Mouse (Mus musculus) G1E (cell line): ENCODE results near the gene Tlcd2. TPM values are rescaled to one million over a fixed set of nuclear protein-coding genes. Genes with fewer than 3 reads are reported as not detected.

Experiments
- ATAC-seq: 2 replicates; pipeline ENCODE4 v1.8.0; 2016; ENCODE audit warnings: mild to moderate bottlenecking; ENCODE audit not compliant: insufficient number of reproducible peaks, poor library complexity, low FRiP score, severe bottlenecking; ENCODE audit errors: extremely low read depth
- DNase-seq: peaks from one replicate; pipeline ENCODE4 v3.0.0; 2012; ENCODE audit warnings: low spot score
- H3K27me3 ChIP-seq: 2 replicates; pipeline ENCODE4 v1.6.1; 2012; ENCODE audit warnings: mild to moderate bottlenecking, low read length, inconsistent platforms; ENCODE audit not compliant: insufficient read depth
- H3K36me3 ChIP-seq: replicated peaks from 2 replicates; pipeline ENCODE3; 2012; ENCODE audit warnings: mild to moderate bottlenecking, inconsistent platforms
- H3K4me1 ChIP-seq: 2 replicates; pipeline ENCODE4 v1.6.1; 2012; ENCODE audit warnings: low read depth, low read length, inconsistent platforms, mixed read lengths; ENCODE audit not compliant: insufficient read depth
- H3K4me3 ChIP-seq: 2 replicates; pipeline ENCODE4 v1.5.1; 2012; ENCODE audit warnings: low read depth, mild to moderate bottlenecking, inconsistent platforms, low read length, moderate library complexity, mixed read lengths
- H3K9me3 ChIP-seq: replicated peaks from 2 replicates; pipeline ENCODE4 v1.6.1; 2012; ENCODE audit warnings: inconsistent platforms
- CTCF ChIP-seq: IDR thresholded peaks from 2 replicates; pipeline ENCODE4 v1.5.1; 2012; ENCODE audit warnings: low read depth, low read length, inconsistent platforms, mixed read lengths
- GATA1 ChIP-seq: IDR thresholded peaks from 2 replicates; pipeline ENCODE4 v1.6.1; 2012; ENCODE audit warnings: borderline replicate concordance, low read length, inconsistent platforms, mixed read lengths
- GATA2 ChIP-seq: IDR thresholded peaks from 2 replicates; pipeline ENCODE4 v1.6.1; 2012; ENCODE audit warnings: low read depth, low read length, inconsistent platforms, borderline replicate concordance
- POLR2AphosphoS5 ChIP-seq: IDR thresholded peaks from 2 replicates; pipeline ENCODE4 v1.6.1; 2012; ENCODE audit warnings: low read depth, low read length, inconsistent platforms; ENCODE audit not compliant: insufficient replicate concordance
- TAL1 ChIP-seq: conservative IDR thresholded peaks from 2 replicates; pipeline ENCODE4 v1.6.1; 2012; ENCODE audit warnings: low read depth, low read length, inconsistent platforms, mixed read lengths
- polyA plus RNA-seq: library from polyadenylated mRNA; stranded (reverse); fragments of >175 nt; gene quantifications from 2 replicates; pipeline ENCODE4 v1.2.3, GENCODE M21; 2012
- total RNA-seq, 2 experiments: library from RNA; stranded (forward) in 1 of 2; stranded (reverse) in 1 of 2; fragments of 200-1000 nt in 1 of 2; fragments of >200 nt in 1 of 2; fragmentation: Nextera tagmentation in 1 of 2; gene quantifications; 2 replicates each; pipeline ENCODE4 v1.2.3; 2014 to 2017

The Tlcd2 gene
- total and polyA plus RNA-seq, 3 experiments: 1.8 TPM; not detected in 2

DNA sequence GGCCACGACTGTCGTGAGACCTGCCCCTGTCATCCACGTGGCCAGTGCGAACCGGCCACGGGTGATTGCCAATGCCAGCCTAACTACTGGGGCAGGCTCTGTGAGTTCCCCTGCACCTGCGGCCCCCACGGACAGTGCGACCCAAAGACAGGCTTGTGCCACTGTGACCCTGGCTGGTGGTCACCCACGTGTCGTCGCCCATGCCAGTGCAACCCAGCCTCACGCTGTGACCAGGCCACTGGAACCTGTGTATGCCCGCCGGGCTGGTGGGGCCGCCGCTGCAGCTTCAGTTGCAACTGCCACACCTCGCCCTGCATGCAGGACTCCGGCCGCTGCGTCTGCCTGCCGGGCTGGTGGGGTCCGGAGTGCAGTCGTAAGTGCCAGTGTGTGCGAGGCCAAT is 53.7 kb downstream of the Tlcd2 start:
- Histone ChIP-seq H3K4me1 (peaks cover 13% of the 10 kb centered on the region), H3K27me3 (peaks cover 20% of the 10 kb centered on the region), H3K9me3 (no peaks in the 10 kb centered on the region), H3K4me3 (no peak overlapping the region), H3K36me3 (peaks cover 31% of the 10 kb centered on the region)
- DNase-seq (no peak), ATAC-seq (no peak)
- TF ChIP-seq POLR2AphosphoS5: no peak
- TF ChIP-seq TAL1: no peak
- TF ChIP-seq CTCF: no peak
- TF ChIP-seq GATA1: no peak

DNA sequence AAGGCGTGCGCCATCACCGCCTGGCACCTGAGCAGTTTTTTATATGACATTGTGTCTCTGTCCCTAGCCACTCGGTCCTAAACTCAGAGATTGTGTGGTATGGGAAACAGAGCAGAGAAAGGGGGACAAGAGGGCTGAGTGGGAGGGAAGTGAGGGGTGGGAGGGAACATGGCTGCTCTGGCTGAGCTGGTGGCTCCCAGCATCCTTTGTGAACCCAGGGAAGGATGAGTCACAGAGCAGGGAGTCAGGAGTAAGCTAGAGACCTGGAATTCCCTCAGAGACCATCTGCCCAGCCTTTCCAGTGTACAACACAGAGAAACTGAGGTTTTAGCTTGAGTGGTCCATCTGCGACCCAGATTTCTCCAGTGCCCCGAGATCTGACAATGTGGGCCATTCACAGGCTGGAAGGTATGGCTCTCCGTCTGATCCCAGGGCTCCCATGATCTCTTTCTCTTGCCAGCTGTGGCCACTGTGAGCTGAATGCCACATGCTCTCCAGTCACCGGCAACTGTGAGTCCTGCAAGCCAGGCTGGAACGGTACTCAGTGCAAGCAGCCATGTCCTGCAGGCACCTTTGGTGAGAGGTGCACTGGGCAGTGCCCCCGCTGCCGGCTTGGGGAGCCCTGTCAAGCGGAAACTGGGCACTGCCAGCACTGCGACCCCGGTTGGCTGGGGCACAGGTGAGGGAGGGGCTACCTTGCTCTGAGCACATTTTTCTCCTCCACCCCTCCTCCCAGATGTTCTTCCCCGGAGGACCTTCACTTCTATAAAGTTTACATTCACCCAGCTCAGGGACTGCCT is 58.5 kb downstream of the Tlcd2 start:
- no peak for ATAC-seq
- H3K9me3 ChIP-seq: no peaks in the 10 kb centered on the region
- H3K36me3 ChIP-seq: no peaks in the 10 kb centered on the region

More for the DNA sequence above, 58.5 kb downstream of the Tlcd2 start:
- no peak overlapping the region for H3K4me3 ChIP-seq
- H3K4me1 ChIP-seq: peaks cover 7% of the 10 kb centered on the region; the same call in 1 of the 2 replicates
- no peak for TF ChIP-seq POLR2AphosphoS5
- no peak for TF ChIP-seq GATA1
- TF ChIP-seq CTCF: no peak
- TF ChIP-seq GATA2: no peak
- TF ChIP-seq TAL1: no peak
- H3K27me3 ChIP-seq: peaks cover 52% of the 10 kb centered on the region
- DNase-seq: no peak

Other genes with a start within 250 kb of the Tlcd2 start
- gene Rpa1, start 113.4 kb upstream of the Tlcd2 start, total RNA-seq (2014; fragmentation: Nextera tagmentation): 94.0 and 105 TPM in 2 replicates
- 284 and 317 TPM in 2 replicates for gene Rpa1, start 113.4 kb upstream of the Tlcd2 start, total RNA-seq (2017)
- 97.4 and 130 TPM in 2 replicates for gene Rpa1, start 113.4 kb upstream of the Tlcd2 start, polyA plus RNA-seq
- 6.3 and 12.4 TPM in 2 replicates for gene Smyd4, start 113.3 kb upstream of the Tlcd2 start, total RNA-seq (2014; fragmentation: Nextera tagmentation)
- gene Smyd4, start 113.3 kb upstream of the Tlcd2 start, total RNA-seq (2017): 14.8 and 15.0 TPM in 2 replicates
- gene Smyd4, start 113.3 kb upstream of the Tlcd2 start, polyA plus RNA-seq: 1.1 TPM in 2 replicates
- not detected in 2 replicates for gene Serpinf1, start 39.0 kb upstream of the Tlcd2 start, total RNA-seq (2014; fragmentation: Nextera tagmentation)
- gene Serpinf1, start 39.0 kb upstream of the Tlcd2 start, total RNA-seq (2017): 0.38 TPM in 1 of 2 replicates, not detected in the other
- not detected in 2 replicates for gene Serpinf1, start 39.0 kb upstream of the Tlcd2 start, polyA plus RNA-seq
- gene Serpinf2, start 22.1 kb upstream of the Tlcd2 start, total RNA-seq (2014; fragmentation: Nextera tagmentation): not detected in 2 replicates
- gene Serpinf2, start 22.1 kb upstream of the Tlcd2 start, total RNA-seq (2017): 0.33 and 0.41 TPM in 2 replicates
- gene Serpinf2, start 22.1 kb upstream of the Tlcd2 start, polyA plus RNA-seq: 0.03 TPM in 1 of 2 replicates, not detected in the other
- 6.3 and 12.3 TPM in 2 replicates for gene Wdr81, start 7.0 kb upstream of the Tlcd2 start, total RNA-seq (2014; fragmentation: Nextera tagmentation)
- gene Wdr81, start 7.0 kb upstream of the Tlcd2 start, total RNA-seq (2017): 15.0 and 17.4 TPM in 2 replicates
- 18.7 and 20.5 TPM in 2 replicates for gene Wdr81, start 7.0 kb upstream of the Tlcd2 start, polyA plus RNA-seq
- gene Prpf8, start 25.1 kb downstream of the Tlcd2 start, total RNA-seq (2014; fragmentation: Nextera tagmentation): 537 and 539 TPM in 2 replicates
- gene Prpf8, start 25.1 kb downstream of the Tlcd2 start, total RNA-seq (2017): 147 and 150 TPM in 2 replicates
- gene Prpf8, start 25.1 kb downstream of the Tlcd2 start, polyA plus RNA-seq: 55.3 and 90.1 TPM in 2 replicates
- 1.1 and 1.2 TPM in 2 replicates for gene Rilp, start 48.4 kb downstream of the Tlcd2 start, total RNA-seq (2014; fragmentation: Nextera tagmentation)
- 0.29 and 0.49 TPM in 2 replicates for gene Rilp, start 48.4 kb downstream of the Tlcd2 start, total RNA-seq (2017)
- gene Rilp, start 48.4 kb downstream of the Tlcd2 start, polyA plus RNA-seq: 0.18 and 0.25 TPM in 2 replicates
- gene Scarf1, start 51.8 kb downstream of the Tlcd2 start, total RNA-seq (2014; fragmentation: Nextera tagmentation): not detected in 2 replicates
- 0.11 TPM in 1 of 2 replicates, not detected in the other for gene Scarf1, start 51.8 kb downstream of the Tlcd2 start, total RNA-seq (2017)
- 0.03 and 0.08 TPM in 2 replicates for gene Scarf1, start 51.8 kb downstream of the Tlcd2 start, polyA plus RNA-seq
- gene Slc43a2, start 70.0 kb downstream of the Tlcd2 start, total RNA-seq (2014; fragmentation: Nextera tagmentation): 11.5 and 14.2 TPM in 2 replicates
- gene Slc43a2, start 70.0 kb downstream of the Tlcd2 start, total RNA-seq (2017): 3.8 and 4.2 TPM in 2 replicates
- 5.3 and 7.5 TPM in 2 replicates for gene Slc43a2, start 70.0 kb downstream of the Tlcd2 start, polyA plus RNA-seq
- gene Pitpna, start 126.4 kb downstream of the Tlcd2 start, total RNA-seq (2014; fragmentation: Nextera tagmentation): 97.5 and 111 TPM in 2 replicates
- gene Pitpna, start 126.4 kb downstream of the Tlcd2 start, total RNA-seq (2017): 33.0 and 43.2 TPM in 2 replicates
- gene Pitpna, start 126.4 kb downstream of the Tlcd2 start, polyA plus RNA-seq: 24.5 and 32.3 TPM in 2 replicates
- 42.2 and 56.7 TPM in 2 replicates for gene Inpp5k, start 169.3 kb downstream of the Tlcd2 start, total RNA-seq (2014; fragmentation: Nextera tagmentation)
- 26.0 and 29.9 TPM in 2 replicates for gene Inpp5k, start 169.3 kb downstream of the Tlcd2 start, total RNA-seq (2017)
- 29.8 and 40.2 TPM in 2 replicates for gene Inpp5k, start 169.3 kb downstream of the Tlcd2 start, polyA plus RNA-seq
- gene Myo1c, start 188.8 kb downstream of the Tlcd2 start, total RNA-seq (2014; fragmentation: Nextera tagmentation): 29.3 and 35.0 TPM in 2 replicates
- 23.2 and 24.0 TPM in 2 replicates for gene Myo1c, start 188.8 kb downstream of the Tlcd2 start, total RNA-seq (2017)
- gene Myo1c, start 188.8 kb downstream of the Tlcd2 start, polyA plus RNA-seq: 25.6 and 38.6 TPM in 2 replicates
- gene Crk, start 217.5 kb downstream of the Tlcd2 start, total RNA-seq (2014; fragmentation: Nextera tagmentation): 44.1 and 45.6 TPM in 2 replicates
- gene Crk, start 217.5 kb downstream of the Tlcd2 start, total RNA-seq (2017): 52.5 and 61.2 TPM in 2 replicates
- 98.0 and 129 TPM in 2 replicates for gene Crk, start 217.5 kb downstream of the Tlcd2 start, polyA plus RNA-seq